Mouse (Mus musculus): Measurements from ENCODE around the gene Olfr59. TPM values are rescaled to one million over a fixed set of nuclear protein-coding genes. Genes with fewer than 3 reads are reported as not detected.

Olfr59 gene
- total RNA-seq (2014; rRNA removed; ENCODE audit: low replicate concordance) = not detected in 2 replicates
- polyA plus RNA-seq (2015; fragmentation: Nextera tagmentation; extraction: Ambion mirVana) = not detected in 2 replicates

GRCm38 (mm10) chr11:74283436-74283835 is at the start of gene Olfr59:
Olfr59 (plus strand) TSS chr11:74283736.
- no peaks in the 10 kb centered on the region for H3K27me3 ChIP-seq (ENCODE audit: control insufficient read depth, insufficient read depth, low read length)
- H3K9me3 ChIP-seq (replicated peaks; ENCODE audit: control insufficient read depth, low read length) = 0 out of 2 replicates have a peak, but pooled peaks cover 6% of the 10 kb centered on the region
- ATAC-seq (ENCODE audit: insufficient read depth, low read depth) (no peak), DNase-seq (ENCODE audit: low spot score) (no peak)
- H3K27ac ChIP-seq (ENCODE audit: low read depth) = no peak within 1 kb of the TSS
- H3K36me3 ChIP-seq (replicated peaks; ENCODE audit: control insufficient read depth, insufficient read depth, low read length) = no peaks in the 10 kb centered on the region
- H3K9ac ChIP-seq (replicated peaks; ENCODE audit: low read depth, low read length) = no peak within 1 kb of the TSS
- WGBS = 37% methylated on average over 2 of the region's 2 CpGs
- no peak within 1 kb of the TSS for H3K4me2 ChIP-seq (ENCODE audit: low read depth, low read length)
- H3K4me3 ChIP-seq (ENCODE audit: low read depth, low read length) = no peak within 1 kb of the TSS
- no peaks in the 10 kb centered on the region for H3K4me1 ChIP-seq (ENCODE audit: control insufficient read depth, insufficient read depth)
- TF ChIP-seq EP300 (IDR thresholded peaks at IDR 0.05; ENCODE audit: low read depth) (no peak), CTCF (IDR thresholded peaks at IDR 0.05; ENCODE audit: low read depth) (no peak)

- no peak for ATAC-seq (ENCODE audit: insufficient read depth, low read depth)
These were observed 42.3 kb upstream of the Olfr59 start for GRCm38 (mm10) chr11:74241201-74241600.

DNA sequence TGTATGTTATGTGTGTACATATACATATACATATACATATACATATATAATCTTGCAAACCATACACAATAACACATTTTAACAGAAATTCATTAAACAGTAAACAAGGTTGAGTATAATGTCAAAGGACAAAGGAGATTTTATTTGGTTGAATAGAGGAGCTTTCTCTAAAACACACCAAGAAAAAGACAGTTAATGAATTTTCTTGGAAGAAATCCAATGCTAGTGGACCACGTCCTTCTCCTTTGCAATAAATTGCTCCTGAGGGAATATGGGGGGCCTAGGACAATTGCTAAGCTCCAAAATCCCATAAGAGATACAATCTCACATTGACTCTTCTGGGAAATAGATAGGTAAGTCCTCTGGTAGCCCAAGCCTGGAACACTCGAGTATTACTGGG is 24.0 kb upstream of the Olfr59 start, which contains the start of gene Olfr406:
TSS of gene Olfr406 (plus strand) at position 301 of the 400 bp plus-strand sequence.
- Histone ChIP-seq H3K27me3 (ENCODE audit: control insufficient read depth, insufficient read depth, low read length) (no peaks in the 10 kb centered on the region), H3K9ac (replicated peaks; ENCODE audit: low read depth, low read length) (no peak within 1 kb of the TSS), H3K4me3 (ENCODE audit: low read depth, low read length) (no peak within 1 kb of the TSS), H3K4me1 (ENCODE audit: control insufficient read depth, insufficient read depth) (no peaks in the 10 kb centered on the region), H3K4me2 (ENCODE audit: low read depth, low read length) (no peak within 1 kb of the TSS), H3K36me3 (replicated peaks; ENCODE audit: control insufficient read depth, insufficient read depth, low read length) (no peaks in the 10 kb centered on the region), H3K9me3 (replicated peaks; ENCODE audit: control insufficient read depth, low read length) (no peaks in the 10 kb centered on the region), H3K27ac (ENCODE audit: low read depth) (no peak within 1 kb of the TSS)
- DNase-seq (ENCODE audit: low spot score) (no peak), ATAC-seq (ENCODE audit: insufficient read depth, low read depth) (no peak)
- 32% methylated on average over 2 of the region's 2 CpGs for WGBS
- TF ChIP-seq CTCF (IDR thresholded peaks at IDR 0.05; ENCODE audit: low read depth) (no peak), EP300 (IDR thresholded peaks at IDR 0.05; ENCODE audit: low read depth) (no peak)

More at GRCm38 (mm10) chr11:74241201-74241600, 42.3 kb upstream of the Olfr59 start:
- Histone ChIP-seq H3K9me3 (replicated peaks; ENCODE audit: control insufficient read depth, low read length) (0 out of 2 replicates have a peak, but pooled peaks cover 3% of the 10 kb centered on the region), H3K27ac (ENCODE audit: low read depth) (no peak overlapping the region), H3K4me1 (ENCODE audit: control insufficient read depth, insufficient read depth) (no peaks in the 10 kb centered on the region), H3K4me2 (ENCODE audit: low read depth, low read length) (no peak overlapping the region), H3K27me3 (ENCODE audit: control insufficient read depth, insufficient read depth, low read length) (no peaks in the 10 kb centered on the region), H3K4me3 (ENCODE audit: low read depth, low read length) (no peak overlapping the region), H3K36me3 (replicated peaks; ENCODE audit: control insufficient read depth, insufficient read depth, low read length) (no peaks in the 10 kb centered on the region), H3K9ac (replicated peaks; ENCODE audit: low read depth, low read length) (no peak overlapping the region)
- DNase-seq (ENCODE audit: low spot score) = no peak
- no peak for TF ChIP-seq CTCF (IDR thresholded peaks at IDR 0.05; ENCODE audit: low read depth)
- TF ChIP-seq EP300 (IDR thresholded peaks at IDR 0.05; ENCODE audit: low read depth) = no peak
- 74% methylated on average over 3 of the region's 3 CpGs for WGBS

DNA sequence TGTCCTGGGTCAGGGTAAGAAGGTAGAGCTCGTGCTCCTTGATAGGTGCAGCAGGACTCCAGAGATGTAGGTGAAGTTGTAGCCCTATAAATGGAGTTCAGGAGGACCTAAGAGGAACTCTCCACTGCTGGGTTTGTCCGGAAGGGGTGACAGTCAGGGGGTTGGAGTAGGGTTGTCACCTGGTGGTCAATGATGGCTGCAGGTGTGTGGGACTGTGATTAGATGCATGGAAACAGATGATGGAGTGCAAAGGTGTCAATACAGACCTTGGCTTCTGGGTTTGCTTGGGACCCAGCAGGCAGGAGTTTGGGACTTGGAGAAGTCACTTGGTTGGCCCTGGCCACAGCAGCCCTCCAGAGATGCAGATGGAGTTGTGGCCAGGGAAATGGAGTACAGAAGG is 3.7 kb downstream of the Olfr59 start:
- Histone ChIP-seq H3K4me3 (ENCODE audit: low read depth, low read length) (no peak overlapping the region), H3K27me3 (ENCODE audit: control insufficient read depth, insufficient read depth, low read length) (no peaks in the 10 kb centered on the region), H3K4me2 (ENCODE audit: low read depth, low read length) (no peak overlapping the region), H3K27ac (ENCODE audit: low read depth) (no peak overlapping the region), H3K9me3 (replicated peaks; ENCODE audit: control insufficient read depth, low read length) (no peaks in the 10 kb centered on the region), H3K36me3 (replicated peaks; ENCODE audit: control insufficient read depth, insufficient read depth, low read length) (no peaks in the 10 kb centered on the region), H3K4me1 (ENCODE audit: control insufficient read depth, insufficient read depth) (no peaks in the 10 kb centered on the region), H3K9ac (replicated peaks; ENCODE audit: low read depth, low read length) (no peak overlapping the region)
- WGBS = 59% methylated on average over 2 of the region's 2 CpGs
- TF ChIP-seq CTCF (IDR thresholded peaks at IDR 0.05; ENCODE audit: low read depth) (no peak), EP300 (IDR thresholded peaks at IDR 0.05; ENCODE audit: low read depth) (no peak)
- DNase-seq (ENCODE audit: low spot score) (no peak), ATAC-seq (ENCODE audit: insufficient read depth, low read depth) (no peak)

DNA sequence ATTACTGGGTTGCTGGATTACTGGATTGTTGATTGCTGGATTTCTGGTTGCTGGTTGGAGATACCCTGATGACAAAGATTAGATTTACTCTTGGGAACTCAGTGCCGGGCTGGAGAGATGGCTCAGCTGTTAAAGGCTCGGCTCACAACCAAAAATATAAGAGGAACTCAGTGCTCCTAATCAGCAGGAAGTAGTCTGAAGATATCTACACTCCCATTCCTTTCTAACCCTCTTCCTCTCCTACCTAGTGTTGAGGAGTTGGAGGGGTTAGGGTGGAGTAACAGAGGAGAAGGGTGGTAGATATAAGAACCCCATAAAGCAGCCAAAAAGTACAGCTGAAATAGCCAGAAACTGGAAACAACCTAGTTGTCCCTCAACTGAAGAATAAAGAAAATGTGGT is 42.5 kb downstream of the Olfr59 start:
- Histone ChIP-seq H3K9ac (replicated peaks; ENCODE audit: low read depth, low read length) (no peak overlapping the region), H3K27me3 (ENCODE audit: control insufficient read depth, insufficient read depth, low read length) (no peaks in the 10 kb centered on the region), H3K4me2 (ENCODE audit: low read depth, low read length) (no peak overlapping the region), H3K27ac (ENCODE audit: low read depth) (no peak overlapping the region), H3K4me3 (ENCODE audit: low read depth, low read length) (no peak overlapping the region), H3K36me3 (replicated peaks; ENCODE audit: control insufficient read depth, insufficient read depth, low read length) (no peaks in the 10 kb centered on the region), H3K4me1 (ENCODE audit: control insufficient read depth, insufficient read depth) (no peaks in the 10 kb centered on the region), H3K9me3 (replicated peaks; ENCODE audit: control insufficient read depth, low read length) (no peaks in the 10 kb centered on the region)
- DNase-seq (ENCODE audit: low spot score) = no peak
- 37% methylated on average over 2 of the region's 2 CpGs for WGBS
- no peak for ATAC-seq (ENCODE audit: insufficient read depth, low read depth)
- TF ChIP-seq CTCF (IDR thresholded peaks at IDR 0.05; ENCODE audit: low read depth) (no peak), EP300 (IDR thresholded peaks at IDR 0.05; ENCODE audit: low read depth) (no peak)

GRCm38 (mm10) chr11:74328781-74329180 is 45.2 kb downstream of the Olfr59 start:
- no peak for ATAC-seq (ENCODE audit: insufficient read depth, low read depth)

More at GRCm38 (mm10) chr11:74328781-74329180, 45.2 kb downstream of the Olfr59 start:
- H3K9ac ChIP-seq (replicated peaks; ENCODE audit: low read depth, low read length) = no peak overlapping the region
- no peaks in the 10 kb centered on the region for H3K27me3 ChIP-seq (ENCODE audit: control insufficient read depth, insufficient read depth, low read length)
- no peaks in the 10 kb centered on the region for H3K36me3 ChIP-seq (replicated peaks; ENCODE audit: control insufficient read depth, insufficient read depth, low read length)
- no peaks in the 10 kb centered on the region for H3K9me3 ChIP-seq (replicated peaks; ENCODE audit: control insufficient read depth, low read length)
- TF ChIP-seq EP300 (IDR thresholded peaks at IDR 0.05; ENCODE audit: low read depth) (no peak), CTCF (IDR thresholded peaks at IDR 0.05; ENCODE audit: low read depth) (no peak)
- DNase-seq (ENCODE audit: low spot score) = no peak
- no peak overlapping the region for H3K4me3 ChIP-seq (ENCODE audit: low read depth, low read length)
- no peaks in the 10 kb centered on the region for H3K4me1 ChIP-seq (ENCODE audit: control insufficient read depth, insufficient read depth)
- no peak overlapping the region for H3K4me2 ChIP-seq (ENCODE audit: low read depth, low read length)
- no peak overlapping the region for H3K27ac ChIP-seq (ENCODE audit: low read depth)
